Mouse (Mus musculus) hindbrain, postnatal 0 days (tissue): Measurements from ENCODE around the gene Nudt15. TPM values are rescaled to one million over a fixed set of nuclear protein-coding genes. Genes with fewer than 3 reads are reported as not detected.
"Not testable (repeated sequence)": the region's sequence is repeated elsewhere in the genome, so short reads cannot be mapped to it uniquely, and the experiment has no call there.

Experiments used
- ATAC-seq: fragments of 200-750 bp; cut with Nextera tagmentation; 2 replicates; pipeline ENCODE4 v1.8.0; 2017; ENCODE audit warnings: mild to moderate bottlenecking, moderate TSS enrichment, moderate library complexity
- DNase-seq: peaks from one replicate; pipeline ENCODE4 v3.0.0-alpha.2; 2015; ENCODE audit warnings: low spot score
- H3K27ac ChIP-seq: fragments of 300-500 bp; sonication (generic); 2 replicates; pipeline ENCODE4 v1.5.1; 2014; ENCODE audit warnings: mild to moderate bottlenecking
- H3K27me3 ChIP-seq: fragments of 300-500 bp; sonication (generic); 2 replicates; pipeline ENCODE4 v1.6.1; 2014; ENCODE audit warnings: low read length, mixed read lengths; ENCODE audit not compliant: insufficient read depth
- H3K36me3 ChIP-seq: fragments of 300-500 bp; sonication (generic); 2 replicates; pipeline ENCODE4 v1.6.1; 2014; ENCODE audit warnings: low read length, mixed read lengths; ENCODE audit not compliant: insufficient read depth
- H3K4me1 ChIP-seq: fragments of 300-500 bp; sonication (generic); 2 replicates; pipeline ENCODE4 v1.6.1; 2014; ENCODE audit warnings: antibody characterized with exemption, low read length, mixed read lengths; ENCODE audit not compliant: insufficient read depth
- H3K4me2 ChIP-seq: fragments of 300-500 bp; sonication (generic); 2 replicates; pipeline ENCODE4 v1.6.1; 2014; ENCODE audit warnings: low read depth, mild to moderate bottlenecking, low read length, moderate library complexity, mixed read lengths
- H3K4me3 ChIP-seq: fragments of 300-500 bp; sonication (generic); 2 replicates; pipeline ENCODE4 v1.5.1; 2014; ENCODE audit warnings: low read length
- H3K9ac ChIP-seq: fragments of 300-500 bp; sonication (generic); replicated peaks from 2 replicates; pipeline ENCODE4 v1.6.1; 2014; ENCODE audit warnings: mild to moderate bottlenecking, low read length, moderate library complexity, mixed read lengths
- H3K9me3 ChIP-seq: fragments of 300-500 bp; sonication (generic); 2 replicates; pipeline ENCODE4 v1.6.1; 2016; ENCODE audit warnings: low read length, mixed read lengths
- CTCF ChIP-seq: IDR thresholded peaks from 2 replicates; pipeline ENCODE4 v1.5.1; 2016; ENCODE audit warnings: antibody characterized with exemption, control low read depth, low read depth
- WGBS: fragments of 180-500 bp; shearing (Covaris S2); extraction: QIAGEN DNeasy Blood & Tissue Kit; methylation state at CpG from one replicate; pipeline ENCODE4 v1.1.7; 2014; 5-methylcytosine and 5-hydroxymethylcytosine counted together
- polyA plus RNA-seq: library from polyadenylated mRNA; unstranded; fragments of >200 nt; fragmentation: Nextera tagmentation; extraction: Ambion mirVana; gene quantifications from 2 replicates; pipeline ENCODE4 v1.2.1, GENCODE M21; 2015
- total RNA-seq: library from RNA; depleted of rRNA; stranded (reverse); fragments of >200 nt; gene quantifications from 2 replicates; pipeline ENCODE4 v1.2.3, GENCODE M21; 2014; rRNA removed

Gene Nudt15
- total RNA-seq (5.3 and 6.3 TPM in 2 replicates), polyA plus RNA-seq (10.2 and 10.3 TPM in 2 replicates)

DNA sequence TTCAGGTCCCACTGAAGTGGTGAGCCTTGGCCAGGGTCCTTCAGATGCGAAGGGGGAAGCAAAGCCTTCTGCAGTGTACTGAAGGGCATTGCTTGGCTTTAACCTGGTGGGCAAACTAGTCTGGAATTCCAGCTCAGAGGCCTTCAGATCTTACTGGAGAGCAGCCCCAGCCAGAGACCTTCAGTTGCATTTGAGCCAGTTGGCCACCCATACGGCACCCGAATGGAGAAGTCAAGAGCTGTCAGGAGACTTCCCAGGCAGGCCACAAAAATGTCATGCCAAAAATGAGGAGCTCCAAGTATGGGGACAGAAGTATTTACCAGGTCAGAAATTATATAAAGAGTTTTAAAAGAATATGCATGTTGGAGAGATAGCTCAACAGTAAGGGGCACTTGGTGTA lies at the start of gene Nudt15:
Nudt15 (minus strand) TSS at position 192 of the 400 bp plus-strand sequence.
- 0 out of 2 replicates have a peak, but pooled peaks cover 3% of the 10 kb centered on the region for H3K27me3 ChIP-seq
- no peak for TF ChIP-seq CTCF
- no peak for DNase-seq
- 85% methylated on average over 3 of the region's 3 CpGs for WGBS
- no peak within 1 kb of the TSS for H3K27ac ChIP-seq
- 0 out of 2 replicates have a peak, but pooled peaks cover 4% of the 10 kb centered on the region for H3K4me1 ChIP-seq
- no peak within 1 kb of the TSS for H3K4me2 ChIP-seq
- H3K4me3 ChIP-seq = no peak within 1 kb of the TSS
- no peak for ATAC-seq
- H3K9ac ChIP-seq = no peak within 1 kb of the TSS
- no peaks in the 10 kb centered on the region for H3K9me3 ChIP-seq
- no peaks in the 10 kb centered on the region for H3K36me3 ChIP-seq

GRCm38 (mm10) chr14:73592166-73592565 lies 44.1 kb upstream of the Nudt15 start:
- Histone ChIP-seq H3K27me3 (no peaks in the 10 kb centered on the region), H3K9me3 (no peaks in the 10 kb centered on the region), H3K4me1 (no peaks in the 10 kb centered on the region), H3K9ac (no peak overlapping the region), H3K4me3 (no peak overlapping the region), H3K27ac (no peak overlapping the region), H3K36me3 (peaks cover 12% of the 10 kb centered on the region), H3K4me2 (no peak overlapping the region)
- no peak for DNase-seq
- TF ChIP-seq CTCF = no peak
- 95% methylated on average over 1 of the region's 1 CpGs for WGBS
- no peak for ATAC-seq

DNA sequence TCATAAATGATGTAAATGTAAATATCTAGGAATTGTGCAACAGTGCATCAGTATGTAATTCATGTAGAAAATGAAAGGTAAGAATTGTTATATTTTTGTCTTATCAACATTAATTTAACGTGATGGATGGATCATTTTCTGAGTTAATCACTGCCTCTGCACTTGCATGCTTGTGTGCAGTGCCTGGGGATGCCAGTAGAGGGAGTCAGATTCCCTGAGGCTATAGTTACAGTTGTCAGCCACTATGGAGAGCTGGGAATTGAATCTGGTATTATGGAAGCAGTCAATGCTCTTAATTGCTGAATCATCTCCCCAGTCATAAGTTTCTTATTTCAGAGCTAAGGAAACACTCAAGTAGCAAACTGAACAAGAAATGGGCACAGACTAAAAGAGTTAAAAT lies 40.0 kb upstream of the Nudt15 start:
- no peak overlapping the region for H3K9ac ChIP-seq
- no peak for ATAC-seq
- no peaks in the 10 kb centered on the region for H3K9me3 ChIP-seq

DNA sequence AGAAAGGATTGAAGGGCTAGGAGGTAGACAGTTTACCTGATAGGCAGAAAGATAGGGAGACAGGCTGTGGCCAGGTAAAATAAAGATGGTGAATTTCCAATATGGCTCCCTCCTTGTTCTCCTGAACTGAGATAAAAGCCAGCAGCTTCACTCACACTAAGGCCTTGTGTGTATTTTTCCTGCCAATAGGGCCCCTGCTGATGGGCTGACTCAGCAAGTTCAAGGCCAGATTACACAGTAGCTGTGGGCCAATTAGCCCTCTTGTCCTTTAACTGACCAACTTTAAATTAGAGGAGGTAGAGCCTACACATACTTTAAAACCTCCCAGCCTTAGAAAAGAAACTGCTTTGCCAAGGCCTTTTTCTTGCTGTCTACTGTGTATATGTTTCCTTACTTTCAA lies 28.3 kb upstream of the Nudt15 start:
- TF ChIP-seq CTCF = no peak
- Histone ChIP-seq H3K4me2 (no peak overlapping the region), H3K4me3 (no peak overlapping the region), H3K36me3 (peaks cover 2% of the 10 kb centered on the region; the same call in 1 of the 2 replicates), H3K9me3 (no peaks in the 10 kb centered on the region), H3K27me3 (no peaks in the 10 kb centered on the region), H3K9ac (no peak overlapping the region), H3K4me1 (no peaks in the 10 kb centered on the region), H3K27ac (no peak overlapping the region)
- DNase-seq (no peak), ATAC-seq (no peak)

More for the DNA sequence above, 40.0 kb upstream of the Nudt15 start:
- Histone ChIP-seq H3K4me2 (no peak overlapping the region), H3K4me3 (no peak overlapping the region), H3K27ac (no peak overlapping the region), H3K36me3 (peaks cover 7% of the 10 kb centered on the region), H3K4me1 (no peaks in the 10 kb centered on the region), H3K27me3 (no peaks in the 10 kb centered on the region)
- WGBS = 81% methylated on average over 1 of the region's 1 CpGs
- peak; percentile 25 for TF ChIP-seq CTCF
- DNase-seq = no peak

- Histone ChIP-seq H3K9me3 (no peaks in the 10 kb centered on the region), H3K4me2 (no peak overlapping the region), H3K4me1 (no peaks in the 10 kb centered on the region), H3K27ac (no peak overlapping the region), H3K4me3 (no peak overlapping the region), H3K9ac (no peak overlapping the region), H3K36me3 (0 out of 2 replicates have a peak, but pooled peaks cover 4% of the 10 kb centered on the region), H3K27me3 (no peaks in the 10 kb centered on the region)
- WGBS = 96% methylated on average over 5 of the region's 5 CpGs
- DNase-seq (no peak), ATAC-seq (peak; percentile 45; the same call in 1 of the 2 replicates)
- TF ChIP-seq CTCF = no peak
These were observed 26.0 kb upstream of the Nudt15 start for GRCm38 (mm10) chr14:73574053-73574452.

- TF ChIP-seq CTCF = no peak
- Histone ChIP-seq H3K9me3 (no peaks in the 10 kb centered on the region), H3K9ac (no peak overlapping the region), H3K36me3 (0 out of 2 replicates have a peak, but pooled peaks cover 4% of the 10 kb centered on the region), H3K27me3 (no peaks in the 10 kb centered on the region), H3K4me1 (no peaks in the 10 kb centered on the region), H3K27ac (no peak overlapping the region), H3K4me2 (no peak overlapping the region), H3K4me3 (no peak overlapping the region)
- WGBS = 91% methylated on average over 4 of the region's 4 CpGs
- ATAC-seq = no peak
- no peak for DNase-seq
These were observed 23.1 kb upstream of the Nudt15 start for GRCm38 (mm10) chr14:73571143-73571542.

DNA sequence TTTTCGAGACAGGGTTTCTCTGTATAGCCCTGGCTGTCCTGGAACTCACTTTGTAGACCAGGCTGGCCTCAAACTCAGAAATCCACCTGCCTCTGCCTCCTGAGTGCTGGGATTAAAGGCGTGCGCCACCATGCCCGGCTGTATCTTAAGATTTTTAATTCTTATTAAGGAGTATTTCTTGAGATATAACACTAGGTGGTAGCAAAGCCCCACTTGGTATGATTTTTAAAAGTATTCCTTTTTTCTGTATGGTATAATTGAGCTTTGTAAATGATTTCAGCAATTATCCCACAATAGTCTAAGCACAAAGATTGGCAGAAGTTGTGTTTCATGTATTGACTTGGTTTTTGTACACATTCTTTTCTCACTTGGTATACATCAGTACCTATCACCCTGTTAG lies 21.8 kb upstream of the Nudt15 start:
- DNase-seq = peak; percentile 12
- not testable (repeated sequence) for H3K4me3 ChIP-seq

More for the DNA sequence above, 21.8 kb upstream of the Nudt15 start:
- H3K9me3 ChIP-seq, H3K9ac ChIP-seq, H3K4me1 ChIP-seq, H3K4me2 ChIP-seq, H3K27ac ChIP-seq, H3K27me3 ChIP-seq, H3K36me3 ChIP-seq, ATAC-seq: not testable (repeated sequence)
- 90% methylated on average over 4 of the region's 4 CpGs for WGBS
- TF ChIP-seq CTCF = peak; percentile 39
